Mouse (Mus musculus) neural tube, embryonic 15.5 days (tissue): ENCODE results near the gene Gramd1b. TPM values are rescaled to one million over a fixed set of nuclear protein-coding genes. Genes with fewer than 3 reads are reported as not detected.

Experiments
- ATAC-seq: fragments of 200-750 bp; cut with Nextera tagmentation; 2 replicates; pipeline ENCODE4 v1.8.0; 2017; ENCODE audit warnings: mild to moderate bottlenecking, moderate TSS enrichment, moderate library complexity; ENCODE audit not compliant: low FRiP score
- H3K27ac ChIP-seq: fragments of 300-500 bp; sonication (generic); replicated peaks from 2 replicates; pipeline ENCODE4 v1.5.1; 2015; ENCODE audit warnings: mild to moderate bottlenecking, inconsistent platforms
- H3K27me3 ChIP-seq: fragments of 300-500 bp; sonication (generic); replicated peaks from 2 replicates; pipeline ENCODE4 v1.6.1; 2015; ENCODE audit warnings: inconsistent platforms
- H3K36me3 ChIP-seq: fragments of 300-500 bp; sonication (generic); 2 replicates; pipeline ENCODE4 v1.6.1; 2015; ENCODE audit warnings: inconsistent platforms
- H3K4me1 ChIP-seq: fragments of 300-500 bp; sonication (generic); 2 replicates; pipeline ENCODE4 v1.6.1; 2015; ENCODE audit warnings: inconsistent platforms
- H3K4me2 ChIP-seq: fragments of 300-500 bp; sonication (generic); 2 replicates; pipeline ENCODE4 v1.6.1; 2015; ENCODE audit warnings: inconsistent platforms, mild to moderate bottlenecking, moderate library complexity
- H3K4me3 ChIP-seq: fragments of 300-500 bp; sonication (generic); replicated peaks from 2 replicates; pipeline ENCODE4 v1.5.1; 2015; ENCODE audit warnings: mild to moderate bottlenecking, inconsistent platforms
- H3K9ac ChIP-seq: fragments of 300-500 bp; sonication (generic); replicated peaks from 2 replicates; pipeline ENCODE4 v1.6.1; 2015; ENCODE audit warnings: mild to moderate bottlenecking, inconsistent platforms
- H3K9me3 ChIP-seq: fragments of 300-500 bp; sonication (generic); replicated peaks from 2 replicates; pipeline ENCODE4 v1.6.1; 2016; ENCODE audit warnings: inconsistent platforms
- WGBS: fragments of 180-500 bp; shearing (Covaris S2); methylation state at CpG from one replicate; pipeline ENCODE4 v1.1.7; 2015; ENCODE audit warnings: mixed read lengths; 5-methylcytosine and 5-hydroxymethylcytosine counted together
- polyA plus RNA-seq: library from polyadenylated mRNA; unstranded; fragments of >200 nt; fragmentation: Nextera tagmentation; extraction: Ambion mirVana; gene quantifications from 2 replicates; pipeline ENCODE4 v1.2.1, GENCODE M21; 2015

The Gramd1b gene
- polyA plus RNA-seq, 1 experiment from 2014 or later, result 16.3 TPM

DNA sequence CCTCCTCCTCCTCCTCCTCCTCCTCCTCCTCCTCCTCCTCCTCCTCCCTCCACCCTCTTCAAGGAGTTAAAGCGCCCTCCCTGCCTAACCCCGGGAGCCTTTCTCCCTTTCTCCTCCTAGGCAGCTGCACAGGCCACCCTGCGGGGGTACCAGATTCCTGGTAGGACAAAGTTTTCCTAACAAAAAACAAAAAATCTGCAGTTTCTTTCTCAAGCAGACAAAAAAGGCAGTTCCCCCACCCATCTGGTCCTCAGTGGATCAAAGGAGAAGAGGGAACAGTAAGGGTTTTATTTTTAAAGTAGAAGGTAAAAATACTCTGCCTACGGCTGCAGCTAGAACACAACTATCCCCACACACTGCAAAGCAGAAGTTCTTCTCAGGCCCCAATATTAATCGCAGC lies 156.2 kb downstream of the Gramd1b start:
- Histone ChIP-seq H3K27ac (no peak overlapping the region), H3K9ac (no peak overlapping the region), H3K4me3 (no peak overlapping the region), H3K4me1 (peaks cover 37% of the 10 kb centered on the region), H3K27me3 (no peaks in the 10 kb centered on the region), H3K36me3 (no peaks in the 10 kb centered on the region), H3K9me3 (no peaks in the 10 kb centered on the region), H3K4me2 (peak overlapping the region; percentile 59)
- 46% methylated on average over 4 of the region's 5 CpGs for WGBS
- ATAC-seq, result no peak

DNA sequence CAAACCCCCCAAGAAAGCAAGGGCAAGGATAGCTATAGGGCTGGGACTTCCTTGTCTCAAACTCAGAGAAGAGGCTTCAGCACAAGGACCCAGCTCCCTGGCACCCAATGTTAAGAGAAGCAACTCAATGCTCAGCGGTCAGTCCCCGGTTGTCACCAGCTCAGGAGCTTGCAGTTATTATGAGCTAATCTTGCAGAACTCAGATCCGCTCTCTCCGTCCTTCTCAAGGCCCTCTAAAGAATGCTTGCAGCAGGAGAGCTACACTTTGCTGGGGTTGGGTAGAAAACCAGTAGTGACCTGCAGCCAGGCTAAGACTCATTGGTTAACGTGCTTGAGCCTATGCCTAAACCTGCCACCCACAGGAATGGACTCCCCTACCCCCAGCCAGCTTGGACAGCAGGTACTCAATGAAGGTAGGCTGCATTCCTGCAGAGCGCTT lies 156.6 kb downstream of the Gramd1b start:
- Histone ChIP-seq H3K36me3 (no peaks in the 10 kb centered on the region), H3K27ac (no peak overlapping the region), H3K9ac (no peak overlapping the region), H3K4me3 (no peak overlapping the region), H3K4me2 (peak overlapping the region; percentile 11; the same call in 1 of the 2 replicates), H3K27me3 (no peaks in the 10 kb centered on the region), H3K9me3 (no peaks in the 10 kb centered on the region), H3K4me1 (peaks cover 37% of the 10 kb centered on the region)
- 77% methylated on average over 6 of the region's 6 CpGs for WGBS
- no peak for ATAC-seq

DNA sequence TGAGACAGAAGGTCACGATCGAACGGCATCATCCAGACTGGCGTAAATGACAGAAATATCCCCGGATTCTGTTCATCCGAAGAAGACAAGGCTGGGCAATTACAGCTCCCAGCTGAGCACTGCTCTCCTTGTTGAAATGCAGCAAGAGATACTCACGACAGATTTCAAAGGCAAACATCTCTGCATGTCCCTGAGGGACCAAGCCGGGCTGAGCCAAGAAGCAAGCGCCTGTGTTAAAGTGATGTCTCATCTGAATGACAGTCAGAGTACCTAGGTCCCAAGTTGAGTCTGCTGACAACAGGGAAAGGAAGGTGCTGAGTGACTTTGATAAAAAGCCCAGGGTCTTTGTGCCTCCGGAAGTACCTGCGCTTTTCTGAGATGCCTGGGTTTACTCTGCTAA lies 157.1 kb downstream of the Gramd1b start:
- H3K4me1 ChIP-seq, result peaks cover 37% of the 10 kb centered on the region
- 60% methylated on average over 11 of the region's 11 CpGs for WGBS

DNA sequence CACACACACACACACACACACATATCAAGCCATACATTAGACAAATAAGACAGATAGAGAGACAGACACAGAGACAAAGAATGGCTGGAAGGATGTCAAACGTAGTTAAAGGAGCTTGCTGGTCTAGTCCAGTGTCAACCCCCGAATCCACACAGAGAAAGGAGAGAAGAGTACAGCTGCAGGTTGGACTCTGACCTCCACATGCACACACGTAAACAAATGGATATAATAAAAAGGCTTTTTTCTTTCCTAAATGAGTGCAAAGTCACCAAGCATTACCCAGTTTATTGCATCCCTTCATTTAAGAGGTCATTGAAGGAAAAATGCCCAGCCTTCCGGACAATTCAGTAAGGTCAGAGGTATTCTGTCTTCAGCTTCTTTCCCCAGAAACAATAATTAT lies 161.0 kb downstream of the Gramd1b start:
- Histone ChIP-seq H3K4me2 (no peak overlapping the region), H3K27ac (no peak overlapping the region), H3K9ac (no peak overlapping the region), H3K27me3 (no peaks in the 10 kb centered on the region), H3K4me3 (no peak overlapping the region), H3K9me3 (no peaks in the 10 kb centered on the region), H3K4me1 (peaks cover 18% of the 10 kb centered on the region), H3K36me3 (no peaks in the 10 kb centered on the region)
- WGBS, result 45% methylated on average over 4 of the region's 4 CpGs
- ATAC-seq, result no peak

More for the DNA sequence above, 157.1 kb downstream of the Gramd1b start:
- peak overlapping the region; percentile 11; the same call in 1 of the 2 replicates for H3K4me2 ChIP-seq
- H3K9ac ChIP-seq, result no peak overlapping the region
- H3K27ac ChIP-seq, result no peak overlapping the region
- H3K4me3 ChIP-seq, result no peak overlapping the region
- no peaks in the 10 kb centered on the region for H3K36me3 ChIP-seq
- H3K9me3 ChIP-seq, result no peaks in the 10 kb centered on the region
- H3K27me3 ChIP-seq, result no peaks in the 10 kb centered on the region
- no peak for ATAC-seq

DNA sequence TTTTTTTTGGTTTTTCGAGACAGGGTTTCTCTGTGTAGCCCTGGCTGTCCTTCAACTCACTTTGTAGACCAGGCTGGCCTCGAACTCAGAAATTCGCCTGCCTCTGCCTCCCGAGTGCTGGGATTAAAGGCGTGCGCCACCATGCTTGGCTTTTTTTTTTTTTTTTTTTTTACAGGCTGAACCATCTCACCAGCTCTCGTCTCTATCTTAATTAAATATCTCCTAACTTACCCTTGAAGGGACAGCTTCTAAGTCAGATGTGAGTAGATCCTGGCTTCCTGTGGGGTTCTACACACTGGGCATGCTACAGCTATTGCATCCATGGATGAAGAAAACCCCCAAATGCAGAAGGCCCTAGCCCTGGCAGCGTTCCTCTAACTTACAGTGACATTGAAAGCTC lies 164.4 kb downstream of the Gramd1b start:
- Histone ChIP-seq H3K4me3 (no peak overlapping the region), H3K4me1 (peaks cover 7% of the 10 kb centered on the region), H3K27me3 (no peaks in the 10 kb centered on the region), H3K9ac (no peak overlapping the region), H3K36me3 (no peaks in the 10 kb centered on the region), H3K4me2 (no peak overlapping the region), H3K27ac (no peak overlapping the region), H3K9me3 (no peaks in the 10 kb centered on the region)
- 98% methylated on average over 8 of the region's 8 CpGs for WGBS
- no peak for ATAC-seq

DNA sequence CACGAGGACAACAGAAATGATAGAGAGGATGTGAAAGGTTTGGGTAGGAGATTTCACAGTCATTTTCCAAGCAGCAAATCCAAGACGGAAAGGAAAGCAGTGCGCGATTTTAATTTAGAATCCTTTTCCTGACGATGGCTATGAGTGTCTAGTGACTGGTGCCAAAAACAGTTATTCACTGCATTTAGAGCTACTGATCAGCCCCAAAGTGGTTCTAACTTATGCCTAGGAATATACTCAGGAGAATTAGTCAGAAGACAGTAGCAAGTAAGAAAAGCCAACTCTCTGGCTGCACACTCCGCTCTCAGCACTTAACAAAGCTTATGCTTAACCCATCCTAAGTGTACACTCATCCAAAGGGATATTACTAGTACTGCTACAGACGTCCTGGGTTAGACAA lies 166.9 kb downstream of the Gramd1b start:
- Histone ChIP-seq H3K27ac (no peak overlapping the region), H3K9me3 (no peaks in the 10 kb centered on the region), H3K27me3 (no peaks in the 10 kb centered on the region), H3K36me3 (no peaks in the 10 kb centered on the region), H3K9ac (no peak overlapping the region), H3K4me3 (no peak overlapping the region), H3K4me1 (peaks cover 4% of the 10 kb centered on the region; the same call in 1 of the 2 replicates), H3K4me2 (no peak overlapping the region)
- 0 out of 2 replicates have a peak, but pooled peaks have one; percentile 25 for ATAC-seq
- 59% methylated on average over 7 of the region's 7 CpGs for WGBS

DNA sequence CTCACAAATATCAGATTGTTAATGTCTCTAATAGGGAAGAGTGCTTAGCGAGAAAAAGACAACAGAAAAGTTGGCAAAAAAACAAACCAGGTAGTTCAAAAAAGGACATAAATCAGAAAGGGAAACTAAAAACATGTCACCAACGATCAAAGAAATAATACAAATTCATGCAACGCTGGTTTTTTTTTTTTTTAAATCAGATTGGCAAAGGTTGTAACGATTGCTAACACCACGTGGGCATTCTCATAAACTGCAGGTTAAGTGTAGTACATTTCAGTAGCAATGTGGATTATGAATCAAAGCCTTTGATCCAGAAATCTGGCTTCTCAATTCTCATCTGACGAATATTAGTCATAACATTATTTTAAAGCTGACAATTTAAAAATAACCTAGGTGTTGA lies 169.2 kb downstream of the Gramd1b start:
- Histone ChIP-seq H3K4me3 (no peak overlapping the region), H3K27me3 (no peaks in the 10 kb centered on the region), H3K4me1 (peaks cover 12% of the 10 kb centered on the region), H3K27ac (no peak overlapping the region), H3K4me2 (no peak overlapping the region), H3K9me3 (no peaks in the 10 kb centered on the region), H3K36me3 (no peaks in the 10 kb centered on the region), H3K9ac (no peak overlapping the region)
- WGBS, result 90% methylated on average over 6 of the region's 6 CpGs
- ATAC-seq, result no peak

DNA sequence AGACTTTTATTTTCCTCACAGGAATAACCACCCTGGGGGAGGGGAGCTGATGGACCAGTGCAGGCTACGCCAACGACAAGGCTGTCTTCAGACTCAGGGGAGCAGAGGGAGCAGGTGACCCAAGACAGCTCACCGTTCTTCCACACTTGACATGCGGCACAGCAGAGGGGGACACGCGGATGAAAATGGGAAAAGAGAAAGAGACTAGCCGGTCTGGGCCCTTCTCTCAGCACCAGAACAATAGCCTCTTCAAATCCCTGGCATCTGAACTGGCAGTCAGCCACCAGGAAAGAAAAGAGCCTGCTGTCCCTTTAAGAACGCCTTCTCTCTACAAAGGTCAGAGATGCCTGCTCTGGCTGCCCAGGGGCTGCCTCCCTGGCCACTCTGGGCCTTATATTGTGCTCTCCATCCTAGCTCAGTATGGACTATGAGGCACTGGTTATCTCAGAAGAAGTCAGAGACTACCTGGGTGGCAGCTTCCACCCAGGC lies 172.7 kb downstream of the Gramd1b start:
- Histone ChIP-seq H3K36me3 (no peaks in the 10 kb centered on the region), H3K4me1 (peaks cover 8% of the 10 kb centered on the region), H3K4me2 (peak overlapping the region; percentile 34), H3K27me3 (no peaks in the 10 kb centered on the region), H3K27ac (no peak overlapping the region), H3K4me3 (no peak overlapping the region), H3K9me3 (no peaks in the 10 kb centered on the region), H3K9ac (no peak overlapping the region)
- no peak for ATAC-seq
- 27% methylated on average over 8 of the region's 8 CpGs for WGBS

DNA sequence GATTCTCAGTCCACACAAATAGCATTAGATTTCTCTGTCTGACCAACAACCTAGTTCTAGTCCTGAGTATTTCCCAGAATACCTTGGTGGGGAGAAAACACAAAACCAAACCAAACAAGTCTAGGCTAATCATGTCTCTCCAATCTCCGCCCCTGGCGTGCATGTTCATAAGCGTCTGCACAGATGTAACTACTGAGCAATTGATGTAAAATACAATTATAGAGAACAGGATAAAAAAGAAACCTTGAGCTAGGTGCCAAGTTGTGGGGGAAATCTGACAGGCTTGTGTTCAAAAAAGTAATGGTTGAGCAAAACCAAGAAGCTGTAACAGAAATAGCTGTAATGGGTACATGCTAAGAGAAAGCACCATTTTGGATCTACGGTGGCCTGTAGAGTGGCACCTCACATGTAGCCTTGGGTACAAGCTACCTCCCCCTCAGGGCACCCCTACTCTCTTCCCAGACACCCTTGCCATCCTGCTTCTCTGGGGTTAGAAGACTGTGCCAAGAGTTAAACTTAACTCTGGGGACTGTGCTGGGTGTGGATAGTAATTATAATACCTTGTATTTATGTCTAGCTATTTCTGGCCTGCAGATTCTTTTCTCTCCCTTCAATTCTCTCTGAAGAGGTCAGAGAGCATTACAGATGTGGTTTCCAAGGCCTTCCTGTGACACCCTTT lies 174.3 kb downstream of the Gramd1b start:
- ATAC-seq, result no peak
- WGBS, result 96% methylated on average over 4 of the region's 4 CpGs

DNA sequence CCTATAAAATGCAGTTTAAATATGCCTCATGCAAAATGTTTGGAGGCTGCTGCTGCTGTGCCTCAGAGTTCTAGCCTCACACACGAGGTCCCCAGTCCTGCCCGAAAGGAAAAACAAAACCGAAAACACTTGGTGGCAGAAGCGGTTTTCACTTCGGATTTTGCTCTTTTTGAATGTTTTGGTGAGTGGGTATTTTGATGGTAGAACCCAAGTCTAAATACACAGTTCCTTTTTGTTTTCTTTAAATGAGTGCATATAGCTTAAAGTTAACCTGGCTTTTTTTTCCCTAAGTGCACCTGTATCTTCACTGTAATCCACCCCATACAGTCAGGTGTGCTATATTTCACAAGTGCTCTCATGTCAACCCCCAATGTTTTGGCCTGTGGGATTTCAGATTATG lies 174.8 kb downstream of the Gramd1b start:
- H3K4me3 ChIP-seq, result no peak overlapping the region
- 95% methylated on average over 5 of the region's 5 CpGs for WGBS
- no peak overlapping the region for H3K9ac ChIP-seq
- H3K36me3 ChIP-seq, result no peaks in the 10 kb centered on the region
- ATAC-seq, result no peak
- no peaks in the 10 kb centered on the region for H3K9me3 ChIP-seq
- H3K4me1 ChIP-seq, result peaks cover 8% of the 10 kb centered on the region
- H3K27ac ChIP-seq, result no peak overlapping the region
- no peak overlapping the region for H3K4me2 ChIP-seq
- no peaks in the 10 kb centered on the region for H3K27me3 ChIP-seq

More for the DNA sequence above, 174.3 kb downstream of the Gramd1b start:
- Histone ChIP-seq H3K27ac (no peak overlapping the region), H3K36me3 (no peaks in the 10 kb centered on the region), H3K4me2 (no peak overlapping the region), H3K4me3 (no peak overlapping the region), H3K9me3 (no peaks in the 10 kb centered on the region), H3K9ac (no peak overlapping the region), H3K27me3 (no peaks in the 10 kb centered on the region), H3K4me1 (peaks cover 8% of the 10 kb centered on the region)

DNA sequence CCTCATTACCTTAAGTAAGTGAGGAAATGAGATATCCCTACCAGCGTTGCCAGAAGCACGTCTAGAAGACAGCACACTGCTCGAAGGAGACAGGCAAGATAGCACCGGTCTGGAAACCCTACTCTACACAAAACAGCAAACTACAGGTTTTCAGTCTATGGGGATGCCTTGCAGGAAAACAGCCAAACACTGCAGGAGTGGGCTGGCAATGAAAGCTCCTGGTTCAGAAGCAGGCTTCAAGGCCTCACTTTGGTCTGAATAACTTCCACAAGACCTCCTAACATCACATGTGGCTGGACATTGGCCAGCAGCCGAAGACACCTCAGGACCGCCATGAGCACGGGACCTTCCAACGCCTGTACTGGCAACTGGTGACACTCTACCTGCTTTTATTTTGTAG lies 175.8 kb downstream of the Gramd1b start:
- 97% methylated on average over 8 of the region's 8 CpGs for WGBS
- H3K27ac ChIP-seq, result no peak overlapping the region
- H3K4me1 ChIP-seq, result peaks cover 8% of the 10 kb centered on the region
- H3K9ac ChIP-seq, result no peak overlapping the region
- no peak for ATAC-seq
- H3K27me3 ChIP-seq, result no peaks in the 10 kb centered on the region
- no peaks in the 10 kb centered on the region for H3K9me3 ChIP-seq
- H3K36me3 ChIP-seq, result no peaks in the 10 kb centered on the region
- no peak overlapping the region for H3K4me2 ChIP-seq
- no peak overlapping the region for H3K4me3 ChIP-seq

DNA sequence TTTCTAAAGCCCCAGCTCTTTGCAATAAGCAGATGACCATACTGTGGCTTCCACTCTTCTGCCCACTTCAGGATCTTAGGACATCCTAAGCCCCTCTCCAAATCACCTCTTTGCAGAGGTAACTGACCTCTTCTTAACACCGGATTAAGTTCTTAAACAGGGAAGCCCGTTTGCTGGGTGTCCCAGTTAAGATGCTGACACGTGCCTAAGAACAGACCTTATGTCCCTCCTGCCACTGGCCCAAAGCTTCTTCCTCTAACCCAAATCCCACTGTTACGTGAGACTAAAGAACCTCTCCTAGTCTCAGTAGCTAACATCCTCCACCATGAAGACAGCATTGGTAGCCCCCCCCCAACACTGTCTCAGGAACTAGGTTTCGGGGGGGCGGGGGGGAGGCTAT lies 177.6 kb downstream of the Gramd1b start:
- H3K9ac ChIP-seq, result no peak overlapping the region
- H3K4me3 ChIP-seq, result no peak overlapping the region
- ATAC-seq, result no peak
- H3K27ac ChIP-seq, result no peak overlapping the region
- no peaks in the 10 kb centered on the region for H3K9me3 ChIP-seq
- H3K4me2 ChIP-seq, result no peak overlapping the region
- WGBS, result 90% methylated on average over 6 of the region's 6 CpGs
- no peaks in the 10 kb centered on the region for H3K27me3 ChIP-seq
- peaks cover 6% of the 10 kb centered on the region for H3K4me1 ChIP-seq
- no peaks in the 10 kb centered on the region for H3K36me3 ChIP-seq
